Mouse (Mus musculus) left cerebral cortex, adult 2 months (tissue): ENCODE measurements at regions not wholly inside any gene's neighbourhood (a gene's known extent, or its start where the extent isn't known, plus 50 kb on each side); places are given as distances from the start of the nearest gene placed in this dataset.

Source experiments
- DNase-seq, 2 experiments: peaks; one replicate each; pipeline ENCODE4 v3.0.0; 2021 to 2022; ENCODE audit warnings: low spot score in 2 of 2, mixed read lengths in 1 of 2; ENCODE audit errors: extremely low spot score in 1 of 2
- H3K27ac ChIP-seq: fragments of 200-600 bp; 2 replicates; pipeline ENCODE4 v1.8.1; 2022
- H3K4me3 ChIP-seq: fragments of 200-600 bp; 2 replicates; pipeline ENCODE4 v1.8.1; 2022
- CTCF ChIP-seq: fragments of 200-600 bp; IDR thresholded peaks from 2 replicates; pipeline ENCODE4 v1.8.1; 2022; ENCODE audit warnings: antibody characterized with exemption, mild to moderate bottlenecking, moderate library complexity
- intact Hi-C: fragments of 180-260 bp; cut with DNase I; formaldehyde crosslinking; loops from one replicate; pipeline ENCODE4 v1.15.1; 2025

DNA sequence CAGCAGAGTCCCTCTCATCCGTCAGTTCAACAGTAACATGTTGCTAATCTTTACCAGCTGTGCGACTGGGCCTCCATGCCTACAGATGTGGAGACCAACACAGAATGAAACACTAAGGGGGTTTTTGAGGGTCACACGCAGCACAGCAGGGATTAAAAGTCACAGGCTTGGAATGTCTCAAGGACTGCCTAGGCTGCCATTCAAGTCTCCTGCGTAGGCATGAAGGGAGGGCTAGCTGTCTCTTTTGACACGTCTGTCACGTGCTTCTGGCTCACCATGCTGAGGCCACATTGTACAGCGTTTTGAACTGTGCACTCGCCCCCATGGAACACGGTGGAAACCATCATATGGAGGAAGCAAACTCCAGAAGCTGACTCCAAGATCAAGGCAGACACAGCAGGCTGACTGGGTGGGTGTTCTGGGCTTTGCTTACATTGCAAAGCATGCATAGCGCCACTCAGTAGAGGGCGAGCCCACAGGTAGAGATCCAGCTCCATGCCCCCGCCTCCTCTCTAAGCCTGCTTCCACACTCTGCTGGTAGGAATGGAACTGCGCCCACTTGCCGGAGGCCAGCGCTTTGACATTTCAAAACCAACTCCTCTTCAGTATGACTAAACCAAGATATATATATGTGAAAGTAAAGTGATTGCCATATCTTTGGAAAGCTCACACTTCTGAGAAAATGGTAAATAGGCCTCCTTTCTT, 103.0 kb downstream of the Zbtb18 start:
- intact Hi-C loops: loop anchor here (1.0 to 2.0 kb wide), 2 partner anchors 28 to 74 kb away; no protein-coding TSS in a partner anchor
- TF ChIP-seq CTCF: no peak; the same call in none of the 2 replicates
- DNase-seq: peak; percentile 61 to 74
- H3K4me3 ChIP-seq: no peak overlapping the region
- peak overlapping the region; percentile 84 for H3K27ac ChIP-seq

DNA sequence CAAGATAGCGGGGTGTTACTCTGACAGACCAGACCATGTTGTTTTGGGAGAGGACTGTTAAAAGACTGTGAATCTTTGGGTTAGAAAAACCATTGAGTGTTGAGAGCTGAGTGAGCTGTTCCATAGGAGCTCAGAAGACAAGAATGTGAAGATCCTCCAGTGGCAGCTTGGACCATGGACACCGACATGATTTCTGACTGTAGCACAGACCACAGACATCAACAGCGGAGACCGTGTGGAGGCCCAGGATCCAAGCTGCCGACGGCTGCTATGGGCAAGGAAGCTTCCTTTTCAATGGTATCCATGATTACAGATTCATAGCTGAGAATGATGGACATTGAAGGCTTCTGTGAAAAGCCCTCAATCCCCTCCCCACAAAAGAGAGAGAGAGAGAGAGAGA, 105.6 kb downstream of the Zbtb18 start:
- intact Hi-C loops: no loop called here
- no peak for TF ChIP-seq CTCF
- no peak overlapping the region for H3K27ac ChIP-seq
- no peak overlapping the region for H3K4me3 ChIP-seq
- no peak for DNase-seq

DNA sequence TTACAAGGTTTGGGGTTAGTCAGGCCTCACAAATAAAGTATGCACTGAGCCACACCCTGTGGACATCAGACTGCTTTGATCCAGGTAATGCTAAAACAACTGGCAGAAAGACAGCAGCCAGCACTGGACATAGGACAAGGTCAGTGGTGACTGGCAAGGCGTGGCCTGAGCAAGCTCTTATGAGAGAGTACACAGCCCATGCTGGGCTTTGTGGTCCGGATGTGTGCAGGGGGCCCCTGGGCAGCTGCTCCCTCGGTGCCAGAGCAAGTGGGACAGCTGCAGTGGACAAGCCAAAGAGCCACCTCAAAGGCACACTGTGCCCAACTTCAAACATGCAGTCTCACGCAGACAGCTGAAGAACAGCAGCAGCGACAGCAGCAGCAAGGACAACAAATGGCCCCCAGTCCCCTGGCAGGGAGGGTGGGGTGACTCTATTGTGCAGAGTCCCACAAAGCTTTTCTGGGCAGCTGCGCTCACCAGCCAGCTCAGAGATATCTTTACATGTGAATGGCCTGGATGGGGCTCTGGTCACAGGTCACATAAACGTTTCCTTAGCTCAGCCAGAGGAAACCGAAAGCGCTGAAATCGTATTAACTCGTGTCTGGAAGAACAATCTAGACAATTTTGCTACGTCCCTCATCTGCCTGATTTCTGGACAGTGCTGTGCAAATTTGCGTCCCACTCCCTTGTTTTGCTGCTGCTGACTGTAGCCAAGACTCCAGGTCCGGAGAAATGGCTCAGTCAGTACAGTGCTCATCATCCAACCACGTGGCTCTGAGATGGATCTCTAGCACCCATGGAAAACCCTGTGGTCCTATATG, 113.5 kb downstream of the Zbtb18 start:
- TF ChIP-seq CTCF: no peak
- DNase-seq: no peak
- intact Hi-C loops: no loop called here
- Histone ChIP-seq H3K27ac (no peak overlapping the region), H3K4me3 (0 out of 2 replicates have a peak overlapping the region, but pooled peaks have one; percentile 13)

DNA sequence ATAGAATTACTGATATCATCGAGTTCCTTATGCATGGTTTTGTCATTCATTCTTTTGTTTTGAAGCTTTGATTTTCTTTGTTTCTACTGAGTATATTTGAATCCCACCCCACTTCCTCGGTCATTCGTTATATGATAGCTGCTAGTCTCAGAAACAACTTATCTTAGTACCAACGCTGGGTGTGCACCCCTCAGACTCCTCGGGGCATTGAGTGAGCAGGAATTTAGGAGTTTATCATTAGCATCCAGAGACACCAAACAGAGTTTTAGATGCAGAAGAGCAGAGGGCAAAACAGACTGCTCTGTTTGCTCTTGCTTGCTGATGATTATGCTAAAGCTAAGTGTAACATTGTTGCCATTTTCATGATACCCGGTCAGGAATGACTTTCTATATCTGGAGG, 115.3 kb downstream of the Zbtb18 start:
- intact Hi-C loops: no loop called here
- DNase-seq: no peak
- H3K4me3 ChIP-seq: no peak overlapping the region
- TF ChIP-seq CTCF: no peak
- H3K27ac ChIP-seq: no peak overlapping the region

DNA sequence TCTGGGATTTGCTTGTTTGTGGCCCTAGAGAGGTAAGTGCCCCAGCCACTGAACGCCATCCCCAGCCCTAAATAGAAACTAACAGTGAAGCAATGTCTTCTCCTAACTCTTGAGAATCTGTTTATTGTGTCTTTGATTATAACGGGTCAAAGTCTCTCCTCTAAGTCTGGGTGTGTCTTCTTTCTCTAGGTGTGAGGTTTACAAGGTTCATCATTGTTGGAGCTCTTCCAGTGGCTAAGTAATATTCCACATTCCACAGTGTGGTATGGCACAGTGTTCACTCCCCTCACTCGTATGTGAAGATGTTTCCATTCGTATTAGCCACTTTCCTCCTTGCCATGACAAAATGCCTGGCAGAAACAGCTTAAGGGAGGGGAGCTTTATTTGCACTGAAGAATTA, 115.7 kb downstream of the Zbtb18 start:
- no peak for DNase-seq
- Histone ChIP-seq H3K27ac (no peak overlapping the region), H3K4me3 (no peak overlapping the region)
- no peak for TF ChIP-seq CTCF
- intact Hi-C loops: no loop called here

DNA sequence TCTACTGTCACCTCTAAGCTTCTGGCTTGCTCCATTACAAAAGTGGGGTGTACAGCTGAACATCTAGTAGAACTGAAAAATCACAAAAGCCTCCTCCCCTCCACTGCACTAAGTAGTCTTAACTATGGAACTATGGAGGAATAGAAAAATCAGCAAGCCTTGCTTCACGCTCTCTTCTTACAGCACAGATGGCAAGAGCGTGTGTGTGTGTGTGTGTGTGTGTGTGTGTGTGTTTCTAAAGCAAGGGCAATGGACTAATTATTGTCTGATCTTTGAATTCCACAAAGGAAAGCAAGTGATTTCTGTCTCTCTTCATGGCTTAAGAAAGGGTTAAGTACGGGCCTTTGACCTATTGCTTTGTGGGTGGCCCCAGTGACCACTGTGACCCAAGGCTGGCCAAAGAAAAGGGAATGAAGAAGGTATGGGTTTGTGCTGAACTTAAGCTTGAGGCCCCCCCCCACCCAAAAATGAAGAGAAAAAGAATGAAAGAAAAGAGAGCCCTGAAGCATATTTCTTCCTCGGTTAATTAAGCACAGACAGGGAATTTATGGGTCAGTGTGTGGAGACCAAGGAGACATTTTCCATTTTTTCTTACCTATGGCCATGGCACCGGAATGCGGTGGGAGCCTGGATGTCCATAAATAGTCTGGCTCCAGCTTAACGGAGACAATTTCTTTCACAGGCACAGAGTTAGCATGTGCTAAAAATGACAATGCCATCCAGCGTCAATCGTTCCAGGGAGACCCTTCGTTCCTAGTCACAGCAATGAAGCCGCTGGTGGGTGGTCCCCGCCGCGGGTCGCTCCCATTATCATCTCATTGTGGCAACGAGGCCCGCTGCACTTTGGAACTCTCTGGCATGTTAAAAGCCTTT, 119.8 kb downstream of the Zbtb18 start:
- intact Hi-C loops: no loop called here
- no peak for TF ChIP-seq CTCF
- Histone ChIP-seq H3K4me3 (no peak overlapping the region), H3K27ac (no peak overlapping the region)
- DNase-seq: no peak

DNA sequence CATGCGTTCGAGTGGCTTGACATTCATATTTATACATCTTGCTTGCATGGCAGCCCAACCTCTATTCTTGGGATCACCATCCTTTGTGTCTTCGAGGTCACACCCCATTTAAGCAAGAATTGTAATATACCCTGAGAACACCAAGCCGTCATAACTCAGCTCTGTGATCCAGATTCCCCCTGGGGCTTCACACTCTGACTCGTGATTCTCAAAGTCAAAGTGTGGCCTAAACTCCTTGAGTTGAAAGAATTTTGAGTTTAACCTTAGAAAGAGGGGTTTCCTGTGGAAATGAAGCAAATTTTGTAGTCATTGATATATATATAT, 120.4 kb downstream of the Zbtb18 start:
- intact Hi-C loops: no loop called here
- H3K27ac ChIP-seq: no peak overlapping the region
- no peak overlapping the region for H3K4me3 ChIP-seq
- TF ChIP-seq CTCF: no peak
- DNase-seq: no peak

DNA sequence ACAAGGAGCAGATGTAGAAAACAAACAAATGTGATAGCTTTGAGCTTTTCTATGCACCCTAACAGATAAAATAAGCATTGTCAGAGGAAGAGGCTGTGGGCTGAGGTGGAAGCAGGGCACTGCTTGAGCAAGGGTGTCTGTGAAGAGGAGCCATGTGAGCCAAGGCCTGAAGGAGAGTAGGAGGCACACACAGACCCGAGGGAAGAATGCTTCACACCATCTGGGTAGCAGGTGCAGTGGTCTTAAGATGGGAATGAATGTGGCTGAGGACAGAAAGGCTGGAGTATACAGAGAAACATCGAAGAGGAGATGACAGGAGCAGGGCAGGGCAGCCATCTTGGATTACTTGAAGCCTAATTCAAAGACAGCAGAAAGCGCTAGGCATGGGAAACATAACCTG, 123.5 kb downstream of the Zbtb18 start:
- intact Hi-C loops: no loop called here
- no peak for TF ChIP-seq CTCF

DNA sequence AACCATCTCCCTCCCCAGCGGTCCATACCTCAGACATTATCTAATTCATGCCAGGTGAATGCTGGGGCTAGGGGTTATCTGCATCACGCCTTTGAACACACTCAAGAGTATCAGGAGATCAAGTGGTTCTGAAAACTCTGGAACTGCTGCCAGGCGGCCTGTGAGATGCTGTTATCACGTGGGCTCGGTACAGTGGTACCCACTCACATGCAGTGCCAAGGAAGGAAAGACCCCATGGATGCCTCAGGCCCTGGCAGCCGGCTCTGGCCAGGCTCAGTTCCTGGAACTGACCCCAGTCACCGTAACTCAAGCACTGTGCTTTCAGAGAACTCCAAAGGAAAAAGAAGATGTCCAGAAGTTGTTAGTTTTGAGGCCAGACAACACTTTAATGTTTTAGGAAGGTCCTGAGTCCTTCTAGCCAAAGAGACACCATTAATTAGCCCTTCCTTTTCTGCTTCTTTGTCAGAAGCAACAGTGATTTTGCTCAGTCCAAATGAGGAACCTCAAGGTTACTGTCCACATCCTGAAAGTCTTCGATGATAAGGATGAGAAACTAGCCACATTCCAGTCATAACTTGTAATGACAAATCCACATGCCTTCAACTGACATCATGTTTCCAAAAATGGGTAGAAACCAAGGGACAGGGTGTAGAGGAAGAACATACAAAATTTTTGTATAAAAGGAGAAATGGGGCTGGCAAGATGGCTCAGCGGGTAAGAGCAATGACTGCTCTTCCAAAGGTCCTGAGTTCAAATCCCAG, 126.1 kb downstream of the Zbtb18 start:
- intact Hi-C loops: no loop called here
- TF ChIP-seq CTCF: no peak
- no peak overlapping the region for H3K27ac ChIP-seq
- no peak for DNase-seq
- no peak overlapping the region for H3K4me3 ChIP-seq

More for the DNA sequence above, 123.5 kb downstream of the Zbtb18 start:
- H3K4me3 ChIP-seq: no peak overlapping the region
- no peak for DNase-seq
- H3K27ac ChIP-seq: no peak overlapping the region

DNA sequence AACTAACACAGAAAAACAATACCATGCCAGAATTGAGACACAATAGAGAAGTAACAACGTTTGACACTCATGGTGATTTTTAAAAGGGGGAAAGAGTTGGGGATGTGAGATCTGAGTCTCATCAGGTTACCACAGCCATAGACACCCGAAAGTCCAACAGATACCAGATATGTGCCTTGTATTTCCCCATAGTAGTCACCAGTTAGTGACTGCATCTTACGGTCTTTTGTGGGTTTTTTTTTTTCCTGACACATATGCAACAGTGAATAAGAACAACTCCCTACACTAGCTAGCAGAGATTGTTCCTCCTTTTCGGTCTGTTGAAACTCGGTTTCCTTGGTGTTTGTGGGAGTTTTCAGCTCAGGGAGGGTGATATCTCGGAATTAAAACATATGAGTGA, 127.4 kb downstream of the Zbtb18 start:
- Histone ChIP-seq H3K4me3 (no peak overlapping the region), H3K27ac (no peak overlapping the region)
- DNase-seq: no peak
- intact Hi-C loops: no loop called here
- TF ChIP-seq CTCF: no peak

DNA sequence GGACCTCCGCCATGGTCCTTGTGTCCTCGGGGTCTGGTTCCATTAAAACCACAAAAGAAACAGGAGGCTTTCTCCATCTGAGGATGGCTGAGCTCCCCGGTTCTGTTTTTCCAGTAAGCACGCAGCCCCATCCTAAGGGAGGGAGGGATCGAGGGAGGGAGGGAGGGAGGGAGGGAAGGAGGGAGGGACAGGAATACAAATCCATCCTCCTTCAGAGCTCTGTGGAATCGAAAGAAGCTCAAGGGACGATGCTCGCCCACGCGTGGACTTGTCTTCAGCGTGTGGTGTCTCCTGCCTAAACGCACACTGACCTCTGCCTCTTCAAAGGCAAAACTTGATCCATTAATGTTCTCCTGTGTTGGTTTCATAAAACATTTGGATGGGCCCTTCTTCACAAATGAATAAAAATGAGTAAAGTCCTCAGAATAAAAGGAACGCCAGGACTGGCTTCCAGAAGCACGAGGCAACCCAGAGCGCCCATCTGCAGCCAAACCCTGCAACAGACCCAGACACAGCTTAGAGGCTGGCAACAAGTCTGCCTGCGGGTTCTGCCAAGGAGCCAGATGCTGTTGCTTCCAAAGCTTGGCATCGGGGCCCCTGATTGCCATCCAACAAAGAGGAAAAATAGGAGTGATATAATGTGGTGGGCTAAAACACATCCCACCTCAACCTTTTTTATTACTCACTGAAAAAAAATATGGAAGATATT, 131.0 kb downstream of the Zbtb18 start:
- no peak for TF ChIP-seq CTCF
- Histone ChIP-seq H3K4me3 (no peak overlapping the region), H3K27ac (peak overlapping the region; percentile 85)
- peak; percentile 61 to 71 for DNase-seq
- intact Hi-C loops: loop anchor here (1.0 to 2.0 kb wide), 3 partner anchors 28 to 116 kb away; no protein-coding TSS in a partner anchor
